Mouse (Mus musculus) heart, embryonic 16.5 days (tissue): Measurements from ENCODE around the gene Pkdcc. TPM values are rescaled to one million over a fixed set of nuclear protein-coding genes. Genes with fewer than 3 reads are reported as not detected.

Experiments
- ATAC-seq: fragments of 200-750 bp; cut with Nextera tagmentation; replicated peaks from 2 replicates; pipeline ENCODE4 v1.8.0; 2017; ENCODE audit warnings: moderate number of reproducible peaks; ENCODE audit not compliant: insufficient read depth, low FRiP score; ENCODE audit errors: extremely low read depth
- H3K27ac ChIP-seq: fragments of 300-500 bp; sonication (generic); 2 replicates; pipeline ENCODE4 v1.5.1; 2014; ENCODE audit warnings: mild to moderate bottlenecking, low read length, control low read depth, moderate library complexity
- H3K27me3 ChIP-seq: fragments of 300-500 bp; sonication (generic); 2 replicates; pipeline ENCODE4 v1.6.1; 2014; ENCODE audit warnings: low read length, mixed read lengths; ENCODE audit not compliant: control insufficient read depth, insufficient read depth
- H3K36me3 ChIP-seq: fragments of 300-500 bp; sonication (generic); 2 replicates; pipeline ENCODE4 v1.6.1; 2014; ENCODE audit not compliant: control insufficient read depth, insufficient read depth
- H3K4me1 ChIP-seq: fragments of 300-500 bp; sonication (generic); 2 replicates; pipeline ENCODE4 v1.6.1; 2014; ENCODE audit warnings: low read length, mixed read lengths; ENCODE audit not compliant: control insufficient read depth, insufficient read depth
- H3K4me2 ChIP-seq: fragments of 300-500 bp; sonication (generic); 2 replicates; pipeline ENCODE4 v1.6.1; 2014; ENCODE audit warnings: low read depth, mild to moderate bottlenecking, control low read depth, low read length
- H3K4me3 ChIP-seq: fragments of 300-500 bp; sonication (generic); 2 replicates; pipeline ENCODE4 v1.5.1; 2014; ENCODE audit warnings: mild to moderate bottlenecking, control low read depth, low read length
- H3K9ac ChIP-seq: fragments of 300-500 bp; sonication (generic); 2 replicates; pipeline ENCODE4 v1.6.1; 2014; ENCODE audit warnings: low read length, control low read depth
- H3K9me3 ChIP-seq: fragments of 300-500 bp; sonication (generic); replicated peaks from 2 replicates; pipeline ENCODE4 v1.6.1; 2016; ENCODE audit warnings: low read length; ENCODE audit not compliant: control insufficient read depth
- WGBS: fragments of 180-500 bp; shearing (Covaris S2); extraction: QIAGEN DNeasy Blood & Tissue Kit; methylation state at CpG from one replicate; pipeline ENCODE4 v1.1.7; 2014; 5-methylcytosine and 5-hydroxymethylcytosine counted together
- polyA plus RNA-seq: library from polyadenylated mRNA; unstranded; fragments of >200 nt; fragmentation: Nextera tagmentation; extraction: Ambion mirVana; gene quantifications from 2 replicates; pipeline ENCODE4 v1.2.1, GENCODE M21; 2015

The Pkdcc gene
- polyA plus RNA-seq, 1 experiment from 2014 or later: 10.9 TPM

DNA sequence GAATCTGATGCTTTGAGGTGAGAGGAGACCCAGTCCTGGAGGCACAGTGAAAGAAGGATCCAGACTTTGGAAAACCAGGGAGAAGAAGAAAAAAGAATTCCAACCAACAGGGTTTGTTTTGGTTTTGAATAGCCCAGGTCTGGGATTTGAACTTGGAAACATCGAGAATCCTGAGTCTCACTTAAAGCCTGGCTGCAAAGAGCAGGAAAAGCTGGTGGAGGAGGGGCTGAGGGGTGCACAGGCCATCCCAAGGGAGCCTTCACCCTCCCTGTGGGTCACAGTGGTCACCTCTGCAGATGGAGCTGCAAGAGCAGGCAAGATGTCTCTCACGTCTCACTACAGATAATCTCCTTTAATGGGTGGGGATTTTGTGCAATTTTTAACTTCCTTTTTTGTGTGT lies 6.6 kb upstream of the Pkdcc start:
- H3K4me3 ChIP-seq: no peak overlapping the region
- no peak overlapping the region for H3K4me2 ChIP-seq
- H3K4me1 ChIP-seq: peaks cover 4% of the 10 kb centered on the region; the same call in 1 of the 2 replicates
- ATAC-seq: no peak
- no peak overlapping the region for H3K27ac ChIP-seq
- H3K27me3 ChIP-seq: no peaks in the 10 kb centered on the region
- no peaks in the 10 kb centered on the region for H3K9me3 ChIP-seq
- H3K9ac ChIP-seq: no peak overlapping the region
- WGBS: 58% methylated on average over 2 of the region's 2 CpGs
- H3K36me3 ChIP-seq: no peaks in the 10 kb centered on the region; the same call in 1 of the 2 replicates

DNA sequence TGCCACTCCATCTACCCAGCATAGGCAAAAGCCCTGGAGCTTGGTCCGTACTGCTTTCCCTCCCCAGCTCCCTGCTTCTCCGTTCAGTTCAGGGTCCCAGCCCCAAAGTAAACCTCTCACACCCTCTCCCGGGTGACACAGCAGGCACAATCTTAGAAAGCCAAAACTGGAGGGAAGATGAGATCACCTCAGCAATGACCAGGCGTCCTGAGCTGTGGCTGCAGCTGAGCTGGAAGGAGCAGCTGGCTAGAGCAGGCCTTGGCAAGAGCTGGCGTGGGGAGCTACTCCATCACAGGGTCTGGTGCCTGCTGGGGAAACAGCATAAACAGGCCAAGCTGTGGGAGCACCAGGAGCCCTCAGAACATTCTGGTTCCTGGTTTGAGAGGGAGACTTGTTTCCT lies 4.6 kb upstream of the Pkdcc start:
- Histone ChIP-seq H3K4me3 (no peak overlapping the region), H3K4me2 (no peak overlapping the region), H3K9me3 (no peaks in the 10 kb centered on the region), H3K27ac (no peak overlapping the region), H3K9ac (no peak overlapping the region), H3K27me3 (no peaks in the 10 kb centered on the region), H3K36me3 (no peaks in the 10 kb centered on the region; the same call in 1 of the 2 replicates), H3K4me1 (peaks cover 10% of the 10 kb centered on the region)
- 51% methylated on average over 5 of the region's 5 CpGs for WGBS
- no peak for ATAC-seq

- H3K9ac ChIP-seq: no peak overlapping the region
- H3K27me3 ChIP-seq: no peaks in the 10 kb centered on the region
- no peaks in the 10 kb centered on the region for H3K9me3 ChIP-seq
- no peaks in the 10 kb centered on the region; the same call in 1 of the 2 replicates for H3K36me3 ChIP-seq
- no peak for ATAC-seq
- peaks cover 10% of the 10 kb centered on the region for H3K4me1 ChIP-seq
- no peak overlapping the region for H3K27ac ChIP-seq
- no peak overlapping the region for H3K4me2 ChIP-seq
- H3K4me3 ChIP-seq: no peak overlapping the region
- WGBS: 91% methylated on average over 10 of the region's 10 CpGs
Observed at GRCm38 (mm10) chr17:83211196-83211595, 3.9 kb upstream of the Pkdcc start.

- Histone ChIP-seq H3K9me3 (no peaks in the 10 kb centered on the region), H3K9ac (no peak overlapping the region)
- WGBS: 85% methylated on average over 2 of the region's 2 CpGs
Observed at GRCm38 (mm10) chr17:83212422-83212821, 2.7 kb upstream of the Pkdcc start.

DNA sequence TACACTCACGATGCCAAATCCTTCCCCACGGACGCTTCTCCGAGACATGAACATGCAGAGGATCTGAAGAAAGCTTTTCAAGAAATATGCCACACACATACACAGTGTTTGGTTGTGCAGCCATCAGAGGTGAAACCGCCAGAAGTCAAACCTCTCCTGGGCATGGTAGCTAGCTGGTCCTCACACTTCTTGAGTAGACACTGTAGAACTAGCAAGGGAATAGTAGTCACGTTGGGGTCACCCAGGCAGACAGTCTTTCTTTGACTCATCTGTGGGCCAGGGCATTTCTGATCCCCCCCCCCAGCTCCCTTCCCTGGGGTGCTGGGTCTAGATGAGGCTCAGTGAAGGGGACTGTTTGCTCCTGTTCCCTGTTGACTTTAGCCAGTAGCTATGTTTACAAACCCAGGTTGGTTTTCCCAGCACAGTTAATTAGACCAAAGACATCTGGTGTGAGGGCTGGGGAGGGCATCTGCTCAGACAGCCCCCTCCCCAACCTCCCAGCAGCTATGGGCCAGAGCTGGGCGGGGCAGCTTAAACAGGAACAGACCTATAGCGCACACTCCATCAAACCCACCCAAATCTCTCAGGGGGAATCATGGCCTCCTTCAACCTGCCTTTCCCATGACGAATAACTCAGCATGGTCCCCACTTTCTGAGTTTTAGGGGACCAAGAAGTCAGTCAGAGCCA lies 1.7 kb upstream of the Pkdcc start:
- Histone ChIP-seq H3K9ac (peak overlapping the region; percentile 82), H3K4me2 (peak overlapping the region; percentile 81), H3K27ac (peak overlapping the region; percentile 80), H3K27me3 (no peaks in the 10 kb centered on the region), H3K9me3 (no peaks in the 10 kb centered on the region), H3K4me3 (peak overlapping the region; percentile 89), H3K4me1 (peaks cover 18% of the 10 kb centered on the region), H3K36me3 (no peaks in the 10 kb centered on the region; the same call in 1 of the 2 replicates)
- 70% methylated on average over 9 of the region's 9 CpGs for WGBS
- ATAC-seq: no peak

More at GRCm38 (mm10) chr17:83212422-83212821, 2.7 kb upstream of the Pkdcc start:
- H3K4me3 ChIP-seq: no peak overlapping the region
- no peaks in the 10 kb centered on the region for H3K27me3 ChIP-seq
- peaks cover 10% of the 10 kb centered on the region for H3K4me1 ChIP-seq
- H3K4me2 ChIP-seq: no peak overlapping the region
- H3K36me3 ChIP-seq: no peaks in the 10 kb centered on the region; the same call in 1 of the 2 replicates
- no peak overlapping the region for H3K27ac ChIP-seq
- no peak for ATAC-seq

- H3K27ac ChIP-seq: peak overlapping the region; percentile 80
- peaks cover 26% of the 10 kb centered on the region for H3K4me1 ChIP-seq
- WGBS: under 1% methylated on average over 16 of the region's 16 CpGs
- ATAC-seq: peak; percentile 15
- H3K4me3 ChIP-seq: peak overlapping the region; percentile 89
- no peaks in the 10 kb centered on the region for H3K9me3 ChIP-seq
- peak overlapping the region; percentile 82 for H3K9ac ChIP-seq
- peak overlapping the region; percentile 81 for H3K4me2 ChIP-seq
- no peaks in the 10 kb centered on the region; the same call in 1 of the 2 replicates for H3K36me3 ChIP-seq
- H3K27me3 ChIP-seq: no peaks in the 10 kb centered on the region
Observed at GRCm38 (mm10) chr17:83214161-83214592, 915 bp upstream of the Pkdcc start.

- Histone ChIP-seq H3K4me1 (peaks cover 39% of the 10 kb centered on the region), H3K27ac (peak overlapping the region; percentile 98)
- WGBS: under 1% methylated on average over 79 of the region's 80 CpGs
Observed at GRCm38 (mm10) chr17:83215529-83216244, 595 bp downstream of the Pkdcc start.

GRCm38 (mm10) chr17:83216251-83216919 lies 1.3 kb downstream of the Pkdcc start:
- Histone ChIP-seq H3K4me2 (peak overlapping the region; percentile 81), H3K4me1 (peaks cover 44% of the 10 kb centered on the region), H3K27me3 (no peaks in the 10 kb centered on the region), H3K27ac (peak overlapping the region; percentile 98), H3K9me3 (no peaks in the 10 kb centered on the region), H3K9ac (peak overlapping the region; percentile 97), H3K4me3 (peak overlapping the region; percentile 89), H3K36me3 (0 out of 2 replicates have a peak, but pooled peaks cover 4% of the 10 kb centered on the region)
- 13% methylated on average over 7 of the region's 7 CpGs for WGBS
- ATAC-seq: no peak

More at GRCm38 (mm10) chr17:83215529-83216244, 595 bp downstream of the Pkdcc start:
- no peaks in the 10 kb centered on the region; the same call in 1 of the 2 replicates for H3K36me3 ChIP-seq
- no peaks in the 10 kb centered on the region for H3K9me3 ChIP-seq
- peak; percentile 16; the same call in 1 of the 2 replicates for ATAC-seq
- peak overlapping the region; percentile 97 for H3K9ac ChIP-seq
- no peaks in the 10 kb centered on the region for H3K27me3 ChIP-seq
- peak overlapping the region; percentile 89 for H3K4me3 ChIP-seq
- peak overlapping the region; percentile 81 for H3K4me2 ChIP-seq
